Mouse (Mus musculus) liver, embryonic 13.5 days (tissue): ENCODE measurements around the gene Gm47995. TPM values are rescaled to one million over a fixed set of nuclear protein-coding genes. Genes with fewer than 3 reads are reported as not detected.
A peak's percentile ranks its signal among the peaks of the same experiment; 100 is the strongest.
"Not testable (repeated sequence)": the region's sequence is repeated elsewhere in the genome, so short reads cannot be mapped to it uniquely, and the experiment has no call there.

Source experiments
- ATAC-seq: fragments of 200-750 bp; cut with Nextera tagmentation; 2 replicates; pipeline ENCODE4 v1.8.0; 2017; ENCODE audit warnings: low read depth, mild to moderate bottlenecking, moderate number of reproducible peaks, moderate library complexity
- DNase-seq: peaks from one replicate; pipeline ENCODE4 v3.0.0; 2022
- H3K27ac ChIP-seq: fragments of 300-500 bp; sonication (generic); 2 replicates; pipeline ENCODE4 v1.5.1; 2015; ENCODE audit warnings: moderate library complexity, mild to moderate bottlenecking, inconsistent platforms
- H3K27me3 ChIP-seq: fragments of 300-500 bp; sonication (generic); 2 replicates; pipeline ENCODE4 v1.6.1; 2015; ENCODE audit warnings: mild to moderate bottlenecking, inconsistent platforms
- H3K36me3 ChIP-seq: fragments of 300-500 bp; sonication (generic); 2 replicates; pipeline ENCODE4 v1.6.1; 2015; ENCODE audit warnings: mild to moderate bottlenecking, inconsistent platforms
- H3K4me1 ChIP-seq: fragments of 300-500 bp; sonication (generic); replicated peaks from 2 replicates; pipeline ENCODE4 v1.6.1; 2015; ENCODE audit warnings: inconsistent platforms
- H3K4me2 ChIP-seq: fragments of 300-500 bp; sonication (generic); 2 replicates; pipeline ENCODE4 v1.6.1; 2015; ENCODE audit warnings: inconsistent platforms, mild to moderate bottlenecking, moderate library complexity
- H3K4me3 ChIP-seq: fragments of 300-500 bp; sonication (generic); replicated peaks from 2 replicates; pipeline ENCODE4 v1.5.1; 2015; ENCODE audit warnings: mild to moderate bottlenecking, inconsistent platforms
- H3K9ac ChIP-seq: fragments of 300-500 bp; sonication (generic); 2 replicates; pipeline ENCODE4 v1.6.1; 2015; ENCODE audit warnings: mild to moderate bottlenecking, inconsistent platforms
- H3K9me3 ChIP-seq: fragments of 300-500 bp; sonication (generic); replicated peaks from 2 replicates; pipeline ENCODE4 v1.6.1; 2016; ENCODE audit warnings: inconsistent platforms
- WGBS: fragments of 180-500 bp; shearing (Covaris S2); methylation state at CpG from one replicate; pipeline ENCODE4 v1.1.7; 2015; ENCODE audit not compliant: insufficient replicate concordance; 5-methylcytosine and 5-hydroxymethylcytosine counted together
- polyA plus RNA-seq: library from polyadenylated mRNA; unstranded; fragments of >200 nt; fragmentation: Nextera tagmentation; extraction: Ambion mirVana; gene quantifications from 2 replicates; pipeline ENCODE4 v1.2.1, GENCODE M21; 2015

Gene Gm47995
- polyA plus RNA-seq, 1 experiment from 2014 or later, result 0.68 TPM

DNA sequence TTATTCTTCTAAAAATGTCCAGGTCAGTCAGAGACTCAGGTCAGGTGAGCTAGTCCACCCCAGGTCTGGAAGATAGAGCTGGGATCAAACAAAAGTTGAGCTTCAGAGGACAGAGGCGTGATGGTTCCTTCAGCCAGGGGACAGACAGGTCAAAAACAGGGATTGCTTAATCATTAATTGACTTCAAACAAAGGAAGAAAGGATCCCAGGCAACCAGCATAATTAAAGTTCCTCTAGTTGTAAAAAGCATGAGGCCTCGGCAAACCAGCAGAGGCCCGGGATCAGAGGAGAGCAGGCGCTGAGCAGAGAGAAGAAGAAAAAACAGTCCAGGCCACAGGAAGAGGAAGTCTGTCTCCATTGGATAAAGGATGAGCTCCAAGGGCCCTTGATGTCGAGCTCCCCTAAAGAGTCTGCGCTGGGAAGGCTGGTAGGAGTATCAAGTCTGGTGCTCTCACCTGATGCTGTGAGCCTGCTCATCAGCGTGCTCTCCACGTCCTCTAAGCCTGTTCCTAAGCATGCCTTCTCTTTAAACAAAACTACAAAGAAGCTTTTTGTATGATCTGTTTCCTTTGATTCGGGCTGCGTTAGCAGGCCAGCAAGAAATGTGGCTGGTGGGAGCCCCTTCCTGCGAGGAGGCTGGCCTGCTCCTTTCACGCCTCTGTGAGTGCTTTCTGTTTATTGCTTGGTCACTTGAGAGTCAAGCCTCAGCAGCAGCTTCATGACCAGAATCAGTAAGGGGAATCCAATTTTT, 30.8 kb upstream of the Gm47995 start:
- Histone ChIP-seq H3K27ac (peak overlapping the region; percentile 67), H3K4me2 (peak overlapping the region; percentile 18; the same call in 1 of the 2 replicates), H3K9me3 (no peaks in the 10 kb centered on the region), H3K36me3 (no peaks in the 10 kb centered on the region), H3K27me3 (no peaks in the 10 kb centered on the region), H3K9ac (no peak overlapping the region), H3K4me1 (peaks cover 35% of the 10 kb centered on the region), H3K4me3 (no peak overlapping the region)
- DNase-seq, result no peak
- 35% methylated on average over 12 of the region's 12 CpGs for WGBS
- ATAC-seq, result peak; percentile 35

DNA sequence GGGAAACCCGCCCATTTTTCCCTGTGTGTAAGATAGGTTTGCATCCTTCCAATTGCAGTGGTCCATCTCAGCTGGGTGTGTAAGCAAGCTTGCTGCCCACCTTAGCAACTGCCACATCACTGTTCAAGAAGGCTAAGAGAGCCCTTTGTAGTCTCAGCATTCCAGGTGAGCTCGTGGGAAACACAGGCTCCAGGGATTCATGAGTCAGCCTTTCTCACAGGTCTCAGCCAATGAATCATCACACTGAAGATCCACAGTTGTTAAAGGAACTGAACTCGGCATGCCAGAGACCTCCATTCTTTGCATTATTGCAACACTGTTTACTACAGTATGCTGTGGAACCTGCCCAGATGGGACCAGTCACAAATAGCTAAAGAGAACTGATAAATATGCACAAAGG, 29.6 kb upstream of the Gm47995 start:
- Histone ChIP-seq H3K4me1 (peaks cover 35% of the 10 kb centered on the region), H3K36me3 (no peaks in the 10 kb centered on the region), H3K4me2 (no peak overlapping the region), H3K9ac (no peak overlapping the region), H3K9me3 (no peaks in the 10 kb centered on the region), H3K27ac (peak overlapping the region; percentile 67; the same call in 1 of the 2 replicates), H3K4me3 (no peak overlapping the region), H3K27me3 (no peaks in the 10 kb centered on the region)
- no peak for DNase-seq
- no peak for ATAC-seq
- 57% methylated on average over 3 of the region's 3 CpGs for WGBS

DNA sequence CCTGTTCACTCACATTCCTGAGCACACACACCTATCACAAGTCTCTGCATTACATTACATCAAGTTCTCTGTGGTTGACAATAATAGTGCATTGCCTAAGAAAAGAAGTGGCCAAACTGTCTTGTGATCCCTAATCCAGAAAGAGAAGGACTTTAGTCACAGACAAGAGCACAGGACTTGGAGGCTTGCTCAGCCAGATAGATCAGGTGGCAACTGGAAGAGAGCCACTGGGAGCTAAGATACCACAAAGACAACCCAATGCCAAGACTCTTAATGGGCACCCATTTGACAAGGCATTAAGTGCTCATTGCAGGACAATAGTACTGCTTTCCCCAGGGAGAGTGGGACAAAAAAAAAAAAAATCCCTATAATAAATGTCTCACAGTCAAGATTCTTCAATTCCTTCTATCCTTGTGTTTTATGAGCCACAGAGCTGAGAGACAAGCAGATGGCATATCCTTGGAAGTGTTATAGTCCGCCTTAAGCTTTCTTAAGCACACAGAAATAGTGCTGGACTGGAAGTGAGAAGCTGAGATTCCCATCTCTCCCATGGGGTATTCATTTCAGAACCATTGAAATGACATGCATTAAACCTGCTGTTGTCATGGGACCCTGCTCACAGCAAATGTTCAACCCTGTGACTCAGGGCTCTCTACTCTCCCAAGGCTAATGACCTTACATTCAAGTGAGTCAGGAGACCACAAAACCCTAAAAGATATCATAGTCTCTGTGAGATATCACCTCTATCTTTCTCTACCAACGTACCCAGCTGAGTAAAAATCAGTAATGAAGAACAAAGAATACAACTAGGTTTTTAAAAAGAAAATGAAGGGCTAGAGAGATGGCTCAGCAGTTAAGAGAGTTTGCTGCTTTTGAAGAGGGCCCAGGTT, 26.4 kb upstream of the Gm47995 start:
- DNase-seq, result no peak
- Histone ChIP-seq H3K36me3 (no peaks in the 10 kb centered on the region), H3K4me2 (no peak overlapping the region), H3K9me3 (no peaks in the 10 kb centered on the region), H3K27ac (no peak overlapping the region), H3K27me3 (no peaks in the 10 kb centered on the region), H3K4me1 (peaks cover 29% of the 10 kb centered on the region), H3K4me3 (no peak overlapping the region), H3K9ac (no peak overlapping the region)
- no peak for ATAC-seq
- 43% methylated on average over 2 of the region's 2 CpGs for WGBS

DNA sequence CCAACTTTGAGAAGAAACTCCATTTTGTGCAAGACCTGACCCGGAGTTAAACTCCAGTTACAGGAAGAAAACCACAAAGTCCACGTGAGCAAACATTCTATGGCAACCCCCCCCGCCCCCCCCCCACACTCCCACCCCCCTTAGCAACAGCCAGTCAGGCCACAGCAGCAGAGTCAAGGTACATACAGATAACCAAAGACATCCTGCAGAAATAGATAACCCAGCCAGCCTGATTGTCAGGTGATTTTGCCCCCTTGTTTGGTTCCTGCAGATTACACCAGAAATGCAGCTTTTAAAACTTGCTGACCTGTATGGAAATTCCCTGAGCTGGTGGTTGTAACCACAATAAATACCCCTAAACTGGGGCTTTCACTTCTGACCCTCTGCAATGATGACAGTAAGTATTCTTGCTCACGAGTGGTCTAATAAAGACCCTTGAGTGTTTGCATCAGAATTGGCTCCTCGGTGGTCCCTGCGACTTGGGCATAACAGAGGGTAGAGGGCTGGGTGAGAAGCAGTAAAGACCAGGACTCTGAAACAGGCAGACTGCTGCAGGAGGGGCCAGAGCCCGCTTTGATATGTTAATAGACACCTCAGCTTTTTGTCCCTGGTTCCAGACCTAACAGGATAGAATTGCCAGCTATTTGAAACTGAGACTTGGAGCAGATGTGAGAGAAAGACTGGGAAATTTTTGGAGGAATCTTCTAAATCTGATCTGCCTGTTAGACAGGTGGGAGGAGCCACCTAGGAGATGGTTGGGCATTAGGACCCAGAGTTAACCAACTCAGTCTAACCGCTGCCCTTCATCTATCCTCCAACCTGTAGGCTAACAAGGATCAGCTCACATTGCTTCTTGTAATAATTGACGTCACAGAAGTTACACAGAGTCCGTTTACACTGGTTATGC, 21.0 kb upstream of the Gm47995 start:
- Histone ChIP-seq H3K4me1 (peaks cover 52% of the 10 kb centered on the region), H3K4me3 (peak overlapping the region; percentile 41), H3K9me3 (no peaks in the 10 kb centered on the region), H3K27me3 (no peaks in the 10 kb centered on the region), H3K9ac (peak overlapping the region; percentile 63), H3K4me2 (peak overlapping the region; percentile 57), H3K27ac (peak overlapping the region; percentile 82), H3K36me3 (no peaks in the 10 kb centered on the region)
- 6% methylated on average over 10 of the region's 10 CpGs for WGBS
- ATAC-seq (peak; percentile 89), DNase-seq (peak; percentile 67)

DNA sequence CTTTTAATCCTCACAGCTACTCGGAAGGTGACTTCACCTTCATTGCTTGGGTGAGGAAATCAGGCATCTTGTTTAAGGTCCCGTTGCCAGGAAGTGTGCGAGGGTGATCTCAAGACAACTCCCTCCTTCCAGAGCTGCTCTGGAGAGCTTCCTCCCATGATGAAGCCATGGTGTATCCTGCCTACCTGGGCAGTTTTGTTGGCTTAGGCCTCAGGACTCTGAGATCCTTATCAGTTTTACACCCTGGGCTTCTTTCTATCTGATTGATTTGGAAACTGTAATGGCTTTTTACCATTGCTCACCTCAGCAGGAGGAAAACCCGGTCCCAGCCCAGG, 20.3 kb upstream of the Gm47995 start:
- DNase-seq, result no peak
- Histone ChIP-seq H3K27me3 (no peaks in the 10 kb centered on the region), H3K4me3 (peak overlapping the region; percentile 41), H3K27ac (peak overlapping the region; percentile 82), H3K4me2 (peak overlapping the region; percentile 57), H3K36me3 (no peaks in the 10 kb centered on the region), H3K4me1 (peaks cover 52% of the 10 kb centered on the region), H3K9ac (peak overlapping the region; percentile 63), H3K9me3 (no peaks in the 10 kb centered on the region)
- peak; percentile 70 for ATAC-seq
- 14% methylated on average over 4 of the region's 4 CpGs for WGBS

DNA sequence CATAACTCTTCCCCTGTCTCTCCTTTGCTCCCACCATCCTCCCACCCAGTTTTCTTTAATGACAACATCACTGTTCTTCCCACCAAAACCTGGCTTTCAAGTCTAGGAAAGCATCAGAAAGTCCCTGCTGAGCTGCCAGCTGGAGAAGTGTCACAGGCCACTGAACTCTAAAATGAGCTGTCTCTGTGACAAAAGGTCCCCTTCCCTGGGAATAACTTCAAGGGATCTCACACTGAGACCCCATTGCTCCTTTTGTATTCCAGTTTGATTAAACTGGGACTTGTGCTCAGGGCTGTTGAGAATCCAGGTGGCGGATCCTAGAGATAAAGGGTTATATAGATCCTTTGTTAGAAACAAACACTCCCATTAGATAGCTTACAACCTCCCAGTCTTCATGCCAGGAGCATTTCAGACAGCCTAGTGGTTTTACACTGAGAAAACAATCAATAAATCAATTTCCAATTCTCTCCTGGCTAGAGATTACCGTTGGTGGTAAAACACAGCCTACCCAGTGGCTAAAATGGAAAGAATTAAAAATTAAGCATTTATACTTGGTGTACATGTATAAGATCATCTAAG, 19.7 kb upstream of the Gm47995 start:
- Histone ChIP-seq H3K9me3 (no peaks in the 10 kb centered on the region), H3K4me2 (peak overlapping the region; percentile 57; the same call in 1 of the 2 replicates), H3K36me3 (no peaks in the 10 kb centered on the region), H3K27ac (peak overlapping the region; percentile 45; the same call in 1 of the 2 replicates), H3K4me1 (peaks cover 52% of the 10 kb centered on the region), H3K4me3 (no peak overlapping the region), H3K27me3 (no peaks in the 10 kb centered on the region), H3K9ac (0 out of 2 replicates have a peak overlapping the region, but pooled peaks have one; percentile 63)
- 76% methylated on average over 2 of the region's 2 CpGs for WGBS
- DNase-seq (no peak), ATAC-seq (no peak)

DNA sequence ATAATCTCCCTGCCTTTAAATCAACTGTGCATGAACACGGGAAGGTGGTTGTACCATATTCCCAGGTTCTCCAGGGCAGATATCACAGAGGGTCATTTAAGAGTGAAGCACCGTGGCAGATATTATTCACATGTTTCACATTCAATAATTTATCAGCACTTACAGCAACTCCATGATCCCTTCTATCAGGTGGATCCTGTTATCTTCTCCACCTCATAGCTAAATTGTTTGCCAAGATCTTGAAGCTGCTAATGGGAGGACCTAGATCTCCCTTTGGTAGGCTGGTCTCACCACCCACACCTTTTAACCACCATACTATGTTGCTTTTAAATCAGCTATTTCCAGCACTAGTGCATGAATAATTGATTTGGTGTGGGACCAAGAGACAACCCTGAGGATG, 18.1 kb upstream of the Gm47995 start:
- H3K27ac ChIP-seq, result no peak overlapping the region
- 23% methylated on average over 2 of the region's 2 CpGs for WGBS
- H3K4me3 ChIP-seq, result no peak overlapping the region
- H3K4me1 ChIP-seq, result peaks cover 54% of the 10 kb centered on the region
- H3K27me3 ChIP-seq, result no peaks in the 10 kb centered on the region
- DNase-seq (no peak), ATAC-seq (0 out of 2 replicates have a peak, but pooled peaks have one; percentile 11)
- no peak overlapping the region for H3K4me2 ChIP-seq
- no peak overlapping the region for H3K9ac ChIP-seq
- H3K9me3 ChIP-seq, result no peaks in the 10 kb centered on the region
- H3K36me3 ChIP-seq, result no peaks in the 10 kb centered on the region

DNA sequence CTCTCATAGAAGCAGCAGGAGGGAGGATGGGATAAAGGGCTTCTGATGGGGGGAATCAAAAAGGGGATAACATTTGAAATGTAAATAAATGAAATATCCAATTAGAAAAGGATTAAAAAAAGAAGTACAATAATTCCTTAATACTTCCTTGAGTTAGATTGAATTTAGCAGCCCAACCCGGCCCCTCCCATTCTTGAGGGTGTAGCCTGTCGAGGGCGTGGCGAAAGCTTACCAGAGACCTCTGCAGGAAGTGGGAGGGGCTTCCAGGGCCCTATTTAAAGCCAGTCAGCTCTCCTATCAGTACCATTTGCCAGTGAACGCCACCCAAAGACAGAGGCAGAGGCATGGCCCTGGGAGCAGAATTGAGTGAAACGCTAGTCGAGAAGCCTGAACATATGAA, 16.0 kb upstream of the Gm47995 start, which contains the start of gene Gm47985:
Gm47985 (plus strand) TSS at position 272 of the 400 bp plus-strand sequence.
- H3K27ac ChIP-seq, H3K9ac ChIP-seq, DNase-seq, H3K4me2 ChIP-seq, H3K4me3 ChIP-seq, H3K27me3 ChIP-seq, H3K36me3 ChIP-seq, H3K9me3 ChIP-seq, ATAC-seq: not testable (repeated sequence)
- peaks cover 46% of the 10 kb centered on the region for H3K4me1 ChIP-seq
- WGBS, result no CpG with 5 or more reads among the region's 7 CpGs

DNA sequence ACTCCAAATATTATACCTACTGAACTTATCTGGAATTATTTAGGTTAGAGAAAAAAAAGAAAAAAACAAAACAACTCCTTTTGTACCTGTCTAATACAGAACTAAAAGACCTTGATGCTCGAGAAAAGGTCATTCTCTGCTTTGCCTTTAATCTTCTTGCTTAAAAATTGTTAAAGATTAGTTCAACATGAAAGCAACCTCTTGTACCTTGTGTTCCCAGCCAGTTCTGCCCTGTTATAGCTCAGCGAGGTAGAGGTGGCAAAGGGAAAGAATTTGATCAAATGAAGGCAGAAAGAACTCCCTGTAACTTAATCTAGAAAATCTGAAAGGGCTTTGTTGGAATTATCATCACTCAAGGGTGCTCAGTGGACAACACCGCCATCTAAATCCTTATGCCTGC, 12.1 kb upstream of the Gm47995 start:
- H3K4me1 ChIP-seq, result peaks cover 21% of the 10 kb centered on the region
- DNase-seq, H3K9me3 ChIP-seq, H3K36me3 ChIP-seq, ATAC-seq, H3K9ac ChIP-seq, H3K4me2 ChIP-seq, H3K27me3 ChIP-seq, H3K4me3 ChIP-seq, H3K27ac ChIP-seq: not testable (repeated sequence)
- 65% methylated on average over 3 of the region's 3 CpGs for WGBS

DNA sequence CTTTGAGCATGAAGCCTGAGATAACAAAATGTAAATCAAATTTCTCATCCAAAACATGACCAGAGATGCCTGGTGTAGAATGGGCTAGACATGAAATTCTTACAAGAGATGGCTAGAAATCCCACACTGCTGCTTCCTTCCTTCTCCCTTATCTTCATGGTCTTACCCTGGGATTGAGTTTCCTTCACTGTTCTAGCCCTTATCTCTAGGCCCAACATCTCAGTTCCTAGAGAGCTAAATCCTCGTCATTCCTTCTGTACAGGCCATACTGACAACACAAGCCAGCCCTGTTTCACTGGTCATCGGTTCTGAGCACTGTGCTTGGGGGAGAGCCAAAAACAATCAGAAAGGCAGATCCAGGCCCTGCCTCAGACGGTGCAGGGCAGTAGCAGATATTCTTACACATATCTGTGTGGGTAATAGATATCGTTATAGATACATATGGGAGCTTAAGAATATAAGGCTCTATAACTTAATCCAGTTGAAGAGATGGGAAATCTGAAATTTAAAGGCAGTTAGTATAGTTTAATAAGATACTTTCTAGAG, 11.3 kb upstream of the Gm47995 start:
- not testable (repeated sequence) for H3K27me3 ChIP-seq, H3K4me3 ChIP-seq, H3K27ac ChIP-seq, DNase-seq, H3K9ac ChIP-seq, H3K9me3 ChIP-seq, H3K4me2 ChIP-seq, H3K36me3 ChIP-seq
- H3K4me1 ChIP-seq, result peaks cover 17% of the 10 kb centered on the region
- ATAC-seq, result peak; percentile 68; the same call in 1 of the 2 replicates
- 59% methylated on average over 4 of the region's 4 CpGs for WGBS
